Mouse (Mus musculus) spleen, adult 2 months (tissue): ENCODE data around the gene Nprl2. TPM values are rescaled to one million over a fixed set of nuclear protein-coding genes. Genes with fewer than 3 reads are reported as not detected.

ENCODE experiments used
- DNase-seq, 2 experiments: peaks; one replicate each; pipeline versions ENCODE4 v3.0.0 to v3.0.0-alpha.2; 2012 to 2021; ENCODE audit warnings: low spot score in 2 of 2, low read depth in 1 of 2
- H3K27ac ChIP-seq: fragments of 200-500 bp; 2 replicates; pipeline ENCODE4 v1.5.1; 2012; ENCODE audit warnings: low read length, inconsistent platforms; ENCODE audit not compliant: insufficient read depth
- H3K27me3 ChIP-seq: fragments of 200-500 bp; 2 replicates; pipeline ENCODE4 v1.6.1; 2012; ENCODE audit warnings: mild to moderate bottlenecking, moderate library complexity, low read length, inconsistent platforms; ENCODE audit not compliant: control insufficient read depth, insufficient read depth
- H3K36me3 ChIP-seq: fragments of 200-500 bp; 2 replicates; pipeline ENCODE4 v1.6.1; 2012; ENCODE audit warnings: mild to moderate bottlenecking, low read length, inconsistent platforms; ENCODE audit not compliant: control insufficient read depth, insufficient read depth
- H3K4me1 ChIP-seq: fragments of 200-500 bp; 2 replicates; pipeline ENCODE4 v1.6.1; 2011; ENCODE audit warnings: inconsistent platforms; ENCODE audit not compliant: control insufficient read depth, insufficient read depth, insufficient read length
- H3K4me3 ChIP-seq: fragments of 200-500 bp; 2 replicates; pipeline ENCODE4 v1.5.1; 2011; ENCODE audit warnings: mild to moderate bottlenecking, inconsistent platforms; ENCODE audit not compliant: insufficient read depth, insufficient read length; ENCODE audit errors: extremely low read depth
- CTCF ChIP-seq: fragments of 200-500 bp; IDR thresholded peaks from 2 replicates; pipeline ENCODE4 v1.5.1; 2011; ENCODE audit warnings: mild to moderate bottlenecking, inconsistent platforms; ENCODE audit not compliant: insufficient read depth, insufficient read length, insufficient replicate concordance; ENCODE audit errors: extremely low read depth
- POLR2A ChIP-seq: fragments of 200-500 bp; IDR thresholded peaks from 2 replicates; pipeline ENCODE4 v1.6.1; 2011; ENCODE audit warnings: low read depth, low read length, inconsistent platforms
- WGBS: fragments of 180-500 bp; shearing (Covaris S2); methylation state at CpG from one replicate; pipeline ENCODE4 v1.1.7; 2018; 5-methylcytosine and 5-hydroxymethylcytosine counted together
- polyA plus RNA-seq: library from polyadenylated mRNA; depleted of rRNA; stranded (reverse); fragments of >200 nt; gene quantifications from 2 replicates; pipeline ENCODE4 v1.2.3, GENCODE M21; 2012

Gene Nprl2
- polyA plus RNA-seq, 1 experiment: 24.4 TPM

- WGBS: 92% methylated on average over 3 of the region's 3 CpGs
- Histone ChIP-seq H3K36me3 (no peaks in the 10 kb centered on the region), H3K27ac (no peak within 1 kb of the TSS), H3K27me3 (no peaks in the 10 kb centered on the region), H3K4me1 (peaks cover 11% of the 10 kb centered on the region; the same call in 1 of the 2 replicates), H3K4me3 (no peak within 1 kb of the TSS)
- TF ChIP-seq POLR2A: no peak
- TF ChIP-seq CTCF: no peak
- no peak for DNase-seq
These were observed 36.6 kb downstream of the Nprl2 start, which contains the start of gene Naa80 for GRCm38 (mm10) chr9:107578587-107578986. Naa80 (plus strand) TSS chr9:107578887.

- DNase-seq: no peak
- Histone ChIP-seq H3K4me1 (peaks cover 11% of the 10 kb centered on the region; the same call in 1 of the 2 replicates), H3K27me3 (no peaks in the 10 kb centered on the region), H3K4me3 (no peak overlapping the region), H3K27ac (no peak overlapping the region), H3K36me3 (no peaks in the 10 kb centered on the region)
- TF ChIP-seq POLR2A: no peak
- TF ChIP-seq CTCF: no peak
- WGBS: 88% methylated on average over 14 of the region's 14 CpGs
These were observed 37.2 kb downstream of the Nprl2 start for GRCm38 (mm10) chr9:107579023-107579900.

GRCm38 (mm10) chr9:107580501-107581317 is 38.7 kb downstream of the Nprl2 start, which contains the start of gene Hyal3:
Hyal3 (plus strand) TSS chr9:107580818.
- DNase-seq: peak; percentile 68 to 73
- WGBS: under 1% methylated on average over 32 of the region's 32 CpGs

GRCm38 (mm10) chr9:107581584-107581983 is 39.6 kb downstream of the Nprl2 start:
- TF ChIP-seq CTCF: no peak
- no peak for TF ChIP-seq POLR2A
- Histone ChIP-seq H3K4me3 (0 out of 2 replicates have a peak overlapping the region, but pooled peaks have one; percentile 70), H3K27ac (no peak overlapping the region), H3K27me3 (no peaks in the 10 kb centered on the region), H3K36me3 (no peaks in the 10 kb centered on the region), H3K4me1 (peaks cover 11% of the 10 kb centered on the region; the same call in 1 of the 2 replicates)
- no peak for DNase-seq
- WGBS: 60% methylated on average over 4 of the region's 4 CpGs

More at GRCm38 (mm10) chr9:107580501-107581317, 38.7 kb downstream of the Nprl2 start, which contains the start of gene Hyal3:
- Histone ChIP-seq H3K36me3 (no peaks in the 10 kb centered on the region), H3K27ac (peak within 1 kb of the TSS; percentile 74), H3K27me3 (no peaks in the 10 kb centered on the region), H3K4me1 (peaks cover 11% of the 10 kb centered on the region; the same call in 1 of the 2 replicates), H3K4me3 (peak within 1 kb of the TSS; percentile 70)
- TF ChIP-seq CTCF (no peak), POLR2A (peak; percentile 67)

GRCm38 (mm10) chr9:107582509-107583062 is 40.6 kb downstream of the Nprl2 start:
- Histone ChIP-seq H3K4me3 (no peak overlapping the region), H3K27ac (no peak overlapping the region), H3K27me3 (no peaks in the 10 kb centered on the region), H3K4me1 (peaks cover 11% of the 10 kb centered on the region; the same call in 1 of the 2 replicates), H3K36me3 (no peaks in the 10 kb centered on the region)
- no peak for DNase-seq
- WGBS: 87% methylated on average over 7 of the region's 7 CpGs
- TF ChIP-seq CTCF: no peak
- TF ChIP-seq POLR2A: no peak

GRCm38 (mm10) chr9:107583174-107583573 is 41.1 kb downstream of the Nprl2 start:
- TF ChIP-seq CTCF: no peak
- no peak for TF ChIP-seq POLR2A
- no peak overlapping the region for H3K27ac ChIP-seq
- H3K4me1 ChIP-seq: peaks cover 14% of the 10 kb centered on the region; the same call in 1 of the 2 replicates
- 97% methylated on average over 14 of the region's 14 CpGs for WGBS
- no peaks in the 10 kb centered on the region for H3K36me3 ChIP-seq
- no peak overlapping the region for H3K4me3 ChIP-seq
- no peaks in the 10 kb centered on the region for H3K27me3 ChIP-seq
- DNase-seq: no peak
